Mouse (Mus musculus) heart, postnatal 25 days (tissue): ENCODE data around the gene Fank1. TPM values are rescaled to one million over a fixed set of nuclear protein-coding genes. Genes with fewer than 3 reads are reported as not detected.
A peak's percentile ranks its signal among the peaks of the same experiment; 100 is the strongest.

ENCODE experiments used
- DNase-seq: peaks from one replicate; pipeline ENCODE4 v3.0.0; 2022; ENCODE audit warnings: low spot score
- intact Hi-C: fragments of 180-260 bp; cut with DNase I; formaldehyde crosslinking; loops from one replicate; pipeline ENCODE4 v1.15.1; 2025
- total RNA-seq, 2 experiments: library from RNA; stranded (reverse); gene quantifications; 2 replicates each; pipeline ENCODE4 v1.2.3; 2021

Fank1 gene
- total RNA-seq, 2 experiments from 2014 or later: not detected

- no peak for DNase-seq
- intact Hi-C loops: no loop called here
These were observed 36.3 kb downstream of the Fank1 start for GRCm38 (mm10) chr7:133812927-133813326.

GRCm38 (mm10) chr7:133813331-133813730, 36.7 kb downstream of the Fank1 start:
- intact Hi-C loops: no loop called here
- no peak for DNase-seq

- intact Hi-C loops: no loop called here
- DNase-seq: no peak
These were observed 47.1 kb downstream of the Fank1 start for GRCm38 (mm10) chr7:133823751-133824150.

- intact Hi-C loops: no loop called here
- DNase-seq: no peak
These were observed 47.9 kb downstream of the Fank1 start for GRCm38 (mm10) chr7:133824579-133824978.

- intact Hi-C loops: no loop called here
- DNase-seq: no peak
These were observed 51.9 kb downstream of the Fank1 start for GRCm38 (mm10) chr7:133828514-133828913.

- DNase-seq: no peak
- intact Hi-C loops: no loop called here
These were observed 52.9 kb downstream of the Fank1 start for GRCm38 (mm10) chr7:133829579-133829978.

- intact Hi-C loops: no loop called here
These were observed 62.9 kb downstream of the Fank1 start for GRCm38 (mm10) chr7:133839546-133839945.

GRCm38 (mm10) chr7:133842079-133842478, 65.4 kb downstream of the Fank1 start:
- no peak for DNase-seq
- intact Hi-C loops: no loop called here

More at GRCm38 (mm10) chr7:133839546-133839945, 62.9 kb downstream of the Fank1 start:
- DNase-seq: no peak

- DNase-seq: no peak
- intact Hi-C loops: no loop called here
These were observed 70.5 kb downstream of the Fank1 start for GRCm38 (mm10) chr7:133847175-133847574.

GRCm38 (mm10) chr7:133848180-133848579, 71.5 kb downstream of the Fank1 start:
- intact Hi-C loops: no loop called here

GRCm38 (mm10) chr7:133850735-133851134, 74.1 kb downstream of the Fank1 start:
- DNase-seq: no peak
- intact Hi-C loops: no loop called here

More at GRCm38 (mm10) chr7:133848180-133848579, 71.5 kb downstream of the Fank1 start:
- no peak for DNase-seq

- DNase-seq: peak; percentile 18
- intact Hi-C loops: loop anchor here (1.0 to 5.0 kb wide), 4 partner anchors 367 to 1631 kb away; no protein-coding TSS in a partner anchor
These were observed 79.6 kb downstream of the Fank1 start for GRCm38 (mm10) chr7:133856278-133856677.

GRCm38 (mm10) chr7:133858506-133858905, 81.8 kb downstream of the Fank1 start:
- DNase-seq: no peak
- intact Hi-C loops: loop anchor here (5.0 kb wide), 1 partner anchor 1629 kb away; no protein-coding TSS in a partner anchor

- no peak for DNase-seq
- intact Hi-C loops: loop anchor here (5.0 kb wide), 1 partner anchor 1628 kb away; no protein-coding TSS in a partner anchor
These were observed 82.9 kb downstream of the Fank1 start for GRCm38 (mm10) chr7:133859548-133859947.

- intact Hi-C loops: no loop called here
- no peak for DNase-seq
These were observed 85.6 kb downstream of the Fank1 start for GRCm38 (mm10) chr7:133862233-133862632.

- no peak for DNase-seq
- intact Hi-C loops: no loop called here
These were observed 86.1 kb downstream of the Fank1 start for GRCm38 (mm10) chr7:133862723-133863122.

GRCm38 (mm10) chr7:133863151-133863550, 86.5 kb downstream of the Fank1 start:
- no peak for DNase-seq
- intact Hi-C loops: no loop called here

GRCm38 (mm10) chr7:133863684-133864083, 87.0 kb downstream of the Fank1 start:
- intact Hi-C loops: no loop called here

GRCm38 (mm10) chr7:133870265-133870664, 93.6 kb downstream of the Fank1 start:
- no peak for DNase-seq
- intact Hi-C loops: no loop called here

More at GRCm38 (mm10) chr7:133863684-133864083, 87.0 kb downstream of the Fank1 start:
- no peak for DNase-seq

GRCm38 (mm10) chr7:133872701-133873100, 96.0 kb downstream of the Fank1 start:
- intact Hi-C loops: no loop called here

GRCm38 (mm10) chr7:133876139-133876538, 99.5 kb downstream of the Fank1 start:
- DNase-seq: no peak
- intact Hi-C loops: no loop called here

More at GRCm38 (mm10) chr7:133872701-133873100, 96.0 kb downstream of the Fank1 start:
- DNase-seq: no peak

- no peak for DNase-seq
- intact Hi-C loops: no loop called here
These were observed 100.1 kb downstream of the Fank1 start for GRCm38 (mm10) chr7:133876646-133877342.
